Mouse (Mus musculus): Measurements from ENCODE around the gene Grhl1. TPM values are rescaled to one million over a fixed set of nuclear protein-coding genes. Genes with fewer than 3 reads are reported as not detected.

The Grhl1 gene
- polyA plus RNA-seq (2012; rRNA removed; ENCODE audit: low replicate concordance), result 3.9 and 6.3 TPM in 2 replicates

GRCm38 (mm10) chr12:24571523-24572392, at the start of gene Grhl1:
Gene Grhl1 (plus strand): TSS chr12:24572283.

DNA sequence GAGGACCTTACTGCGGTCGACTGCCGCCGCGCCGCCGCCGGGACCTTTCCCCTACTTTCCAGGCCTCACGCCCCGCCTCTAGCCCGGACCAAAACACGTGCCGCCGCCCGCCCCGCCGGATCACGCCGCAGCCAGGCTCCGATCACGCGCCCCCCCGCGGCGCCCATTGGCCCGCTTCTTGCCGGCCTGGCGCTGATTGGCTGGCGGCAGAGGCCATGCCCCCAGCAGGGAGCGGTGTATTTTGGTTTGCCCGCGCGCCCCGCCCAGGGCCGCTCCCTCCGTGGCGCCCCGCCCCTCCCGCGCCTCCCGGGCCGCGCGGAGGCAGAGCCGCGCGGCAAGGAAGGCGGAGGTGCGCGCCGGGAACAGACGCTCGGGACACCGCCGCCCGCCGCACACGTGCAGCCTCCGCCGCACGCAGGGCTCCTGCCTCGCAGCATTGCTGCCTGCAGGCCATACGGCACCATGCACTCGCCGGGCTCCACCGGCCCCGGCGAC, 79.0 kb downstream of the Grhl1 start, which contains the start of gene Klf11:
Gene Klf11 (plus strand): TSS at position 212 of the 495 bp plus-strand sequence.

Other genes with a start within 250 kb of the Grhl1 start
- 3.6 and 5.8 TPM in 2 replicates for gene Taf1b, start 73.9 kb upstream of the Grhl1 start, polyA plus RNA-seq (2012; rRNA removed; ENCODE audit: low replicate concordance)
- gene Klf11, start 79.0 kb downstream of the Grhl1 start, polyA plus RNA-seq (2012; rRNA removed; ENCODE audit: low replicate concordance), result 9.6 and 17.3 TPM in 2 replicates
- 3.5 and 4.5 TPM in 2 replicates for gene Cys1, start 109.5 kb downstream of the Grhl1 start, polyA plus RNA-seq (2012; rRNA removed; ENCODE audit: low replicate concordance)
- gene Rrm2, start 136.0 kb downstream of the Grhl1 start, polyA plus RNA-seq (2012; rRNA removed; ENCODE audit: low replicate concordance), result 2.3 and 6.6 TPM in 2 replicates

Measured in mammary gland, adult 2 months (tissue).